Mouse (Mus musculus) kidney, adult 9 months (tissue): ENCODE data around the gene Fmo2.

ENCODE experiments used
- DNase-seq: peaks from one replicate; pipeline ENCODE4 v3.0.0; 2022

Gene Fmo2

GRCm38 (mm10) chr1:162840211-162840610, 58.3 kb downstream of the Fmo2 start:
- no peak for DNase-seq

GRCm38 (mm10) chr1:162838976-162839375, 59.5 kb downstream of the Fmo2 start:
- no peak for DNase-seq

GRCm38 (mm10) chr1:162834342-162834741, 64.2 kb downstream of the Fmo2 start:
- no peak for DNase-seq

GRCm38 (mm10) chr1:162832574-162832953, 66.0 kb downstream of the Fmo2 start:
- no peak for DNase-seq

GRCm38 (mm10) chr1:162831838-162832573, 66.5 kb downstream of the Fmo2 start:
- no peak for DNase-seq
